Mouse (Mus musculus) CD4-positive, CD25-positive, alpha-beta regulatory T cell, adult 2 months (primary cell): Measurements from ENCODE around the gene Ang.

Source experiments
- DNase-seq: peaks from one replicate; pipeline ENCODE4 v3.0.0-alpha.2; 2012; ENCODE audit warnings: low read depth, low spot score

The Ang gene

DNA sequence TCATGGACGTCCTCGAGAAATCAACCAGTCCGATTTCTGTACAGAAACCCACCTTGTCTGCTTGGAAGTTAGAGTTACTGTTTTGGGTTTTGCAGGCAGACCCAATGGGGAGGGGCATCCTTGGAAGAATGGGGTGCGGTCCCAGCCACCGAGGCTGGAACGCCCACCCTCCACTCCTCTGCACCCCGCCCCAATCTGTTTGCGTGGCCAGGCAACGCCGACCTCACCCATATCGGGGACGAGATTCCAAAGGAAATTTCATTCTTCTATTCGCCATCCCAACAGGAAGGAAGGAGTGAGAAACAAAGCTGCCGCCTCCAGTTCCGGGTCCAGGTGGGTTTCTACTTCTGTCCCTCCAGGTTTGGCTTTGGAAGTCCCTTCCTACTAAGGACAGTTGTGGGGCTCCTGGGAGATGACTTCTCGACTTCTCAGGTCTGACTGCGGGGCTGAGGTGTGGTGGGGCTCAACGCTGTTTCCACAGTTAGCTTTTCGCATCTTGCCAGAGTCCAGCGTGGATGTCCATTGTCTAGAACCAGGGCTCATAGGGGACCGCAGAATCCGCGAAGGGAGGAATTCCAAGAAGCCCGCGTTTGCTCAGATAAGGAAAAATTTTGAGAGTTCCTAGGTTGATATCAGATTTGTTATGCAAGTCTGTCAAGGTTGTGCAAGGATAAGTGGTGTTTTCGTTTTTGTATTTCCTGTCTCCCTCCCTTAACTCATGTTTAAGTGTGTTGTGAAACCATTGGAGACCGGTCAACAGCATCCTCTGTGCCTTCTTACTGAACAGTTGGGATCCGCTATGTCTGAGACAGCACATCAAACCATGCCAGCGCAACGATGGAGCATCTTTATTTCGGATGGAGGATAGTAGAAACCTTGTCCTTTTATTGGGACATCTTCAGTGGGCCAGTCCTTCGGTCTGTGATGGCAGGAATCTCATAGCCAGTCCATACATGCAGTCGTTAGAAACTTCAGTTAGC lies at the start of gene Ang, which contains the start of gene Rnase4:
Ang (plus strand) TSS at position 230 of the 980 bp plus-strand sequence.
Rnase4 (plus strand) TSS at position 157 of the 980 bp plus-strand sequence.
- peak; percentile 67 for DNase-seq

DNA sequence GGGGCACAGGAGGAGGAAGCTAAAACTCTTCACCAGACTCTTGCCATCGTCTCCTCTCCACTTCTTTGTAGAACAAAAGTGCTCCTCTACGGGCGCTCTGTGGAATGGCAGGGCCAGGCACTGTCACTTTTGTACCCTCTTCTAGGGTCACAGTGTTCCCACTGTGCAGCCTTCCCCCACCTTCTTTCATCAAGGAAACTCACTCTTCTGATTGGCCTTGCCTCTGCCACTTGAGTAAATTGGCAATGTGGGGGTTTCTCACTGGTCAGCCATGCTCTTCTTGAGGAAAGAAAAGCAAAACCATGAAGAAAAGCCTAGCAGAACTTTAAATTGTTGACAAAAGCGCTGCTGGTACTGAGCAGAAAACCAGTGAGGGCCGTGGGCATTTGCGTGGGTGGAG lies 49.2 kb upstream of the Ang start, which contains the start of gene Rnase9:
Rnase9 (minus strand) TSS at position 101 of the 400 bp plus-strand sequence.
- DNase-seq = no peak

DNA sequence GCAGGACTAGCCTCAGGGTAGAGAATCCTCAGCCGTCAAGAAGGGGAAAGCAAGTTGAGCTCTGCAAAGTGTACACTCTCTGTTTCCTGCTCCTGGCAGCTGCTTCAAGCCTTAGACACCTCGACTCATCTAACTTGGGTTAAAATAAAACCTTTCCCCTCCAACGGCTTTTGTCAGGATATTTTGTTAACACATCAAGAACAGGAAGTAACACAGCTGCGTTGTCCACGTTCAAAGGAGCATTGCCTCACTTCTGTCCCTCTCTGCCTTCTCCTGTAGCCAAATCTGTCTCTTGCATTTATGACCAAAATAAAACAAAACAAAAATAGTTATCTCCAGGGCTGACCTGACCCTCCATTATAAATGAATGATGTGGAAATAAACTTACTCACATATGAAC lies 43.1 kb upstream of the Ang start:
- DNase-seq = no peak

DNA sequence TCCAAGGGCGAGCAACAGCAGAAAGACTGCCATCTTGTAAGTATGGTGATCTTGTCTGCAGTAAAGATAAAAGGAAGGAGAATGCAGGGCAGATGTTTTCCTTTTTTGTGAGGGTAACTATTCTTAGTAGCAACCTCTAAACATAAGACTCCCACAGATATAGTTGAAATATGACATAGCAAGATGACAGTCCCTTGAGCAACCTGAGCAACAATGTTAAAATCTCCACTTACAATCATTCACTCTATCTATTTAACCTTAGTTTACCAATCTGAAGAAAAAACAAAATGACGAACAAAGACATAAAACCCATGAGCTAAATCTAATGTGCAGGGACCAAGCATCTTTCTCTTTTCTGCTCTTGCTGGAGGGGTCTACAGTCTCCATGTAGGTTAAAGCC lies 40.9 kb upstream of the Ang start, which contains the start of gene Rnase11:
Rnase11 (minus strand) TSS at position 101 of the 400 bp plus-strand sequence.
- DNase-seq = no peak

DNA sequence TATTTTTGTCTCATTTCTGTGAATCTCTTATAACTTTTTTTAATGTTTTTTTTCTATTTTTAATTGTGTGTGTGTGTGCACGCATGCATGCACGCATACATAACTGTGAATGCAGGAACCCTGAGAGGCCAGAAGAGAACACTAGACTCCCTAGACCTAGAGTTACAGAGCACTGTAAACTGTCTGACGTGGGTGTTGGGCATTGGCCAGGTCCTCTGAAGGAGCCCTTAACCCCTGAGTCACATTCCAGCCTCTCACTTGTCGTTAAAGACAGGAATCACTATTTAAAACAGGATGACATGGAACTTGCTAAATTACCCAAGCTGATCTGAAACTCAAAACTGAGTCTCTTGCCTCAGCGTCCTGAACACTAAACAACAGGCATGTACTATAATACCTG lies 39.0 kb upstream of the Ang start:
- DNase-seq = no peak

DNA sequence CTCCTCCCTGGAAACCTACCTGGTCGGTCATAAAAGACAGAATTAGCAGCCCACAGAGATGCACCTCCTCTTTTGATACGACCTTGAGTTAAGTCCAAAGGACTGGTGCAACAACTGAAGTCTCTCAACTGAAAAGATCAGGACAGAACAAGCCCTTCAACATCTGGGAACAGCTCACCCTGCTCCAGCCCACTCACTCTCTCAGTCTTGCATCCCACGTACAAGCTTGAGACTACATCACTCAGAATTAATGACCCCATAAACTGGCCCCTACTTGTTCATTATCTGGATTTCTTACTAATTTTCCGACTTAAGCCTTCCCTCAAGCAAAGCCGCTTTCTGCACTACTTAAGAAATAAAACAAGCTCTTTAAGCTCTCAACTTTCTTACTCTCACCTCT lies 37.8 kb upstream of the Ang start:
- DNase-seq = no peak

DNA sequence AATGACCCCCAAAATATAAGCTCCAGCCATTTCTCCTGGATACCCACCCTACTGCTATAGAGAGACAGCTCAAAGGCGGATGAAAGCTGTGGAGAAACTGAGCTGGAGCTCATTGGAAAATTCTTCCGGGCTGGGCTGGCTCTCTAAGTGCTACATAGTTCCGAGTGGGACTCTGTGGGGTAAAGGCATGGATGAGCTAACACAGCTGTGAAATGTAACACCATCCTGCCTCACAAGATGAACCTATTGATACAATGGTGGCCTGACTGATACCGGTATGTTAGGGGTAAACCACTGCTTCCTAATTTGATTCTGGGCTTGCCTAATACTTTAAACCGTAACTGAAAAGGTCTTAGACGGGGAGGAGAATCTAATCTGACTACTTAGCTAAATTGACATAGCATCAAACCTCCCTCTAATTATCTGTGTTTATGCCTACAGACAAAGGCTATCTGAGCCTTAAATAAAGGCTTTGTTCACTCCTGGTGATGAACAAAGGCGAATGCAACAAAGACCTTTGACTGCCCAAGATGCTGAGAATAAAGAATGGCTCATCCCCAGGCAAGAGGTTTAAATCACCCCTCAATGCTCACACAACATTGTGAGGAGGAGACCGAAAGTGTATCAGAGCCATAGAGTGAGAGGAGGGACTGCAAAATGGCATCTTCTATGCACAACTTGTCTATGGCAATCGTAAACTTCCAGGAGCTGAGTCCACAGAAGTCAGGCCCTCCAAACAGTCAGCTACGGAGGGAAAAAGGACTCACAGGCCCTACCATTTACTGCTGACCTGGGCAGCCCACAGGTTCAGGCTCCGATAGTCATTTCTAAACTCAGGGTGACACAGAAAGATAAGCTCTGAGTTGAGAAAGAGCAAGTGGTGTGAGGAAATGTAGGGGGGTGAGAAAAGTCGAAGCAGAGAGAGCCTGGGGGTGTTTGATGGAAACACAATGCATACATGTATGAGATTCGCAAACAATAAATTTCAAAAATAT lies 36.4 kb upstream of the Ang start:
- no peak for DNase-seq

DNA sequence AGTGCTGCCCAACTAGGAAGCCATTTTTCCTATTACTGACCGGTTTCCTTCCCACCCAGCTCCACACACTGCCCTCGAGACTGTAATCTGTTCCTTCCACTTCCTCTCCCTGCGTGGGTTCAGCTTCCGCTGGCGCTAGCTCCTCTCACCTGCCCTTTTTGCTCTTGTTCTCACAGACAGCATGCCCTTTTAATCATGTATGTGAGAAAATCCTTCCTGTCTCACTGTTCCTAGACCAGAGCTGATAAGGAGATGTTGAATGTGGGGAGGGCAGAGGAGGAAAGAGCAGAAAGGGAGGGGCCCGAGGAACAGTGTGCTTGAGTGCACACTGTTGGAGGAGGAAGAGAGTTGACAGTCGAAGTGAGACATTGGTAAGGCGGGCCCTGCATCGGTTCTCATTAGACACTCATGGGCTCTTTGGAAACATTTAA lies 33.5 kb upstream of the Ang start, which contains the start of gene Rnase12:
Rnase12 (minus strand) TSS at position 261 of the 431 bp plus-strand sequence.
- DNase-seq = peak; percentile 42

DNA sequence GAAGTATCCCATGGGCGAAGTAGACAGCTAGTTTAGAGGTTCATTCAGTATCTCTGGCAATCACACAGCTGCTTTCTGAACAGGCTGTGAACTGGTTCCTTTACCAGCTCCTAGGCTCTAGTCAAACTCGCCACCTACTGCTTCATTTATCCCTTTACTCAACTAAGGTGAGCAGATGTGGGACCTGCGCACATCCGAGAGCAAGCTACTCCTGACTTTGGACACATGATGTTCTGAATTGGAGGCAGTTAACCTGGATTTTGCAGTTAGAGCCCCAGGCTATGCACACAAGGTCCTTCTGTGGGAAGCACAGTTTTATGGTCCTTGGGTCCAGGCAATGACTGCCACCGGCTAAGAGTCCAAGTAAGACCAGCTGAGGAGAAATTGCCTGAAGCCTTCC lies 30.2 kb upstream of the Ang start:
- no peak for DNase-seq

DNA sequence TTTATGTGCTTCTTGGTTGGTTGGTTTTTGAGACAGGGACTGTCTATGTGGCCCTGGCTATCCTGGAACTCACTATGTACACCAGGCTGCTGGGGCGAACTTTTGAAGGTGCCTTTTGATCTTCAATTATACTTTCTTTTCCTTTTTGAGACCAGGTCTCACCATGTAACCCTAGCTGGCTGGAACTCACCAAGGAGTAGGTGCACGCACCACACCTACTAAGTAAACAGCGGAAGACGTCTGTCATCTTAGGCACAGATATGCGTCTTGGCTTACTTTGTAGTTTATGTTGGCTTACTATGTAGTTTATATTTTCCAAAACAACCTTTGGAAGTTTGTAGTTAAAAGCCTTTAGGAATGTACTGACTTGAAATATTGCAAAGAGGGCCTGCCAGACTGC lies 22.0 kb upstream of the Ang start:
- no peak for DNase-seq

DNA sequence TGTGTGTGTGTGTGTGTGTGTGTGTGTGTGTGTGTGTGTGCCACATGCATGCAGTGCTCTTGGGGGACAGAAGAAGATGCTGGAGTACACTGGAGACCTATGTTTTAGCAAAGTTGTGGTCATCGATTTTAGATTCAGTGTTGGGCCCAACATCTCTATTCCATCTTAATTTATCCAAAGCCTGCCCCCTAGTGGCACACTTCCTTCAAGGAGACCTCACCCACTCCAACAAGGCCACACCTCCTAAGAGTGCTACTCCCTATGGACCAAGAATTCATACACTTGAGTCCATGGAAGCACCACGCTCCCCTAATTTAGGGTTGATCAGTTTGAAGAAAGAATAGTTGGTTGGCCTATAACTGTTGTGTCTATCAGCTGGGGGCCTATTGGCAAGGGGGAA lies 21.3 kb upstream of the Ang start:
- DNase-seq = peak; percentile 82

DNA sequence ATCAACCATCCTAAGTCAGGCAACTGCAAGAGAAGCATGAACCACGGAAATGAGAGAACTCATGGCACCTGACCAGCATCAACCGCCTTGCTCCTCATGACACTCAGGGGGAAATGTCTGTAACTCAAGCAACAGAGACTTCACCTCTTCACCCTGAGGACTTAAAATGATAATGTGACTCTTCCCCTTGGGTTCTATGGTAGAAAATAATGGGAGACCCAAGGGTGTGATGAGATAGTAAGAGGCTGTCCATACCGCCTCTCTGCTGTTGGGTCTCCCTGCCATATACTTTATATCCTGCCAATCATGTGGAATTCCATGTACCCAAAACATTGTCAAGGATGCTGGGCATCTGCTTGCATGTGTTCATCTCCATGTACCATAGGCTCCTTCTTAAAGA lies 16.6 kb upstream of the Ang start, which contains the start of gene Olfr750:
Olfr750 (minus strand) TSS at position 101 of the 400 bp plus-strand sequence.
- DNase-seq = no peak

DNA sequence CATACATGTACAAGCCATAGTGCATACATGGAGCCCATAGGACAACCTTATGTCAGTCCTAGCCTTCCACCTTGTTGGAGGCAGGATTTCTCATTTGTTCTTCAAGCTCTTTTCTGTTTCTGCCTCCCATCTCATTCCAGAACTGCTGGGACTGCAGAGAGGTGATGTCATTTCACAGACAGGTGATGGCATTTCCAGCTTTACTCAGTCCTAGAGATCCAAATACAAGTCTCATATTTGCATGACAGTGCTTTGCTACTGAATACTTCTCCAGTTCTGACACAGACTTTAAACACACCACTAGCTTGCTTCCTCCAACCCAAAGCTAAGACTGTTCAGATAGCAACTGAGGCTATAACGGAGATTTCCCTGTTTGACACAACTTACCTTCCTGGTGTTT lies 11.8 kb upstream of the Ang start:
- DNase-seq = no peak

DNA sequence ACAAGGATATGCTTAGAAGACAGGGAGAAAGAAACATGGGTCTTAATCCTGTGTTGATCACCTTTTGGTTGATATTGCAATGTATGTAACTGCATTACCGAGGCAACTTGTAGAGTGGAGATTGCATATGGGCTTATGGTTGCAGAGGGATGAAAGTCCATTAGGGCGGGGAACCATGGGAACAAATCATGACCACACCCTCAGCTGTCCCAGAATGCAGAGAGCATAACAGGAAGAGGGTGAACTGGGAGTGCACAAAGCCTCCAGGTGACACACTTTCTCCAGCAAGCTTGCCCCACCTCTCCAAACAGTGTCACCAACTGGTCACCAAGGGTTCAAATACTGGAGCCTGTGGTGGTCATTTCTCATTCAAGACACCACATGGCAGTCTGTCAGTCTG lies 9.9 kb upstream of the Ang start:
- DNase-seq = no peak

DNA sequence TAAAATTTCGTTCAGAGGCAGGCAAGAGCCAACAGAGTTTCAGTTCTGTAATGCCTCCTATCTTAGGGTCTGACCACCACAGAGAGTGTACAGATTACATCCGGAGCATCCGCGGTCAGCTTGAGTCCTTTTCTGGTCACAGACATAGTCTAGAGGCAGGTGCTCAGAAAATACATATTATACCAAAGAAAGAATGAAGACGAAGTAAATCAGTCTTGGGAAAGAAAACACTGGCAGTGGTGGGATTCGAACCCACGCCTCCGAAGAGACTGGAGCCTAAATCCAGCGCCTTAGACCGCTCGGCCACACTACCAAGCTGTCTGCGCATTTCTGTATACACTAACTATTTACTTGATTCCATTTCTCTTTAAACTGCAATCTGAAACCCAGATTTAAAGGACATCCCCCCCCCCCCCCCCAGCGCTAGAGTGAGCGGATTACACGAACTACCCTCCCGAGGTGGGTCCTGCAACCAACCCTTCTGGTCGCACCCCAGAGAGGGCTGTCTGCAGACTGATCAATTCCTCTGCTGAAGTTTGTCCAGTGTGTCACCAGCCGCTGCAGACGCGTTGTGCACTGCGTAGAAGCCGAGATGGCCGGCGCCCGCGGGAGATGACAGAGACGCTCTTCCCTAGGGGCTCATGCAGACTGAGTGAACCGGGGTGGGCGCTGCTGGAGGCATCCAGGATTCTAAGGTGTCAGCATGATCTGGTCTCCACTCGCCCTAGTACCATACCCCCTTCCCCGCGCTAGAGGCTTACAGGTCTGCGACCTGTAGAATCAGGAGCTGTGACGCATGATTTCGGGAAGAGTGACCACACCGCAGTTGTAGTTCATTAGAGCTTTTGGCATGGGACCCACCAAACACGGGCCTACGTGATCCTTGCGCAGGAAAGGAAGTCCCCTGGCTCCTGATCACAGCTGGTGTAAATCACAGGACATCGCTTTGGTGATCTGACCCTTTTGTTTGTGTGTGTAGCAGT lies 8.1 kb upstream of the Ang start:
- peak; percentile 78 for DNase-seq

DNA sequence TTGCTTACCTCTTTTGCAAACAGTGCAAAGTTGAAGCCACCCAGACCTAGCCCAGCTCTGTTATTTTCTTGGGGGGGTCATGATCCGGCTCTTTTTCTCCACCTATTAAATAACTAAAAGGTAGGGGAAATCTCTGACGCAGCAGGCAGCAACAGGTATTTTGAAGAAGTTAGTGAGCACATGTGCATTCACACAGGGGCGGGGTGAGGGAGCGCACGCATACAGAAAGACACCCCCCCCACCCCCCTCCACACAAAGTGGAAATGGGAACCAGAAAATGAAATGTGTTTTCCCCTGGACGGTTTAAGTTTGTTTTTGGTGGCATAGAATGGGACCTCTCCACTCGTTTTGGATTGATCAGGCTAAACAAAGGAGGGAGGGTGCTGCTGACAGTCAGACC lies 7.1 kb upstream of the Ang start:
- peak; percentile 32 for DNase-seq

DNA sequence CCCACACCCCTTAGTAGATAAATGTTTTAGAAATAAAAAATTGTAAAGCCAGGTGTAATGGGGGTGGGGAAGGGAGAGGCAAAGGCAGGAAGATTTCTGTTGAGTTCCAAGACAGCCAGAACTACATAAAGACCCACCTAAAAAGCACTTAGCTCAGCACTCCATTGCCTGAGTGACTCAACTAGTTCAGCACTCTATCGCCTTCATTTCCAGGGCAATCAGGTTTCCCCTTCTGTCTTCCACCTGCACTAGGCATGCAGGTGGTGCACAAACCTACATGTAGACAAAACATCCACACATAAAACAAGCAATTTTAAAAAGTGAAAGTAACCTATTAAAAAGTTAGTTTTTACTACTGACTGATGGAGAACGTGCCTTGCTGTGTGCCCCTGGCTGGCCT lies 5.9 kb upstream of the Ang start:
- no peak for DNase-seq

DNA sequence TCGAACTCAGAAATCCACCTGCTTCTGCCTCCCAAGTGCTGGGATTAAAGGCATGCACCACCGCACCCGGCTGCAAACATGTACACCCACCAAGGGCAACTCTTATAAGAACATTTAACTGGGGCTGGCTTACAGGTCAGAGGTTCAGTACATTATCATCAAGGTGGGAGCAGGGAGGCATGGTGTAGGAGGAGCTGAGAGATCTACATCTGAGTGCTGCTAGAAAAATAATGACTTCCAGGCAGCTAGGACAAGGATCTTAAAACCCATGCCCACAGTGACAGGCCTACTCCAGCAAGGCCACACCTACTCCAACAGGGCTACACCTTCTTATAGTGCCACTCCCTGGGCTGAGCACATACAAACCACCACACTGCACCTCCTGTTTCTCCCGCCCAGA lies 5.0 kb upstream of the Ang start:
- no peak for DNase-seq

DNA sequence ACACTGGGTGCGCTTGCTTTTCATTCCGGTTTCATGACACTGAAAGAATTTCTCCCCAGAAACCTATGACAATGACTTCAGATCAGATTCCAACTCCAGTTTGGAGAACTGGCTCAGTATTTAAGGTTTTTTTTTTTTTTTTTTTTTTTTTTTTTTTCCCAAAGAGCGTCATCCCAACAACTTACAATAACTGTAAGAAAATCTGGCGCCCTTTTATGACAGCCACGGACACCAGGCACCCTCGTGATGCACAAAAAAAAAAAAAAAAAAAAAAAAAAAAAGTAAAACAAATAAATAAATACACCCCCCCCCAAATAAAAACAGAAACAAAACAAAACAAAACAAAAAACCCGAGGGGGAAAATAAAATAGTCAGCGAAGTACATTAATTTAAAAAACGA lies 3.2 kb upstream of the Ang start:
- DNase-seq = no peak

DNA sequence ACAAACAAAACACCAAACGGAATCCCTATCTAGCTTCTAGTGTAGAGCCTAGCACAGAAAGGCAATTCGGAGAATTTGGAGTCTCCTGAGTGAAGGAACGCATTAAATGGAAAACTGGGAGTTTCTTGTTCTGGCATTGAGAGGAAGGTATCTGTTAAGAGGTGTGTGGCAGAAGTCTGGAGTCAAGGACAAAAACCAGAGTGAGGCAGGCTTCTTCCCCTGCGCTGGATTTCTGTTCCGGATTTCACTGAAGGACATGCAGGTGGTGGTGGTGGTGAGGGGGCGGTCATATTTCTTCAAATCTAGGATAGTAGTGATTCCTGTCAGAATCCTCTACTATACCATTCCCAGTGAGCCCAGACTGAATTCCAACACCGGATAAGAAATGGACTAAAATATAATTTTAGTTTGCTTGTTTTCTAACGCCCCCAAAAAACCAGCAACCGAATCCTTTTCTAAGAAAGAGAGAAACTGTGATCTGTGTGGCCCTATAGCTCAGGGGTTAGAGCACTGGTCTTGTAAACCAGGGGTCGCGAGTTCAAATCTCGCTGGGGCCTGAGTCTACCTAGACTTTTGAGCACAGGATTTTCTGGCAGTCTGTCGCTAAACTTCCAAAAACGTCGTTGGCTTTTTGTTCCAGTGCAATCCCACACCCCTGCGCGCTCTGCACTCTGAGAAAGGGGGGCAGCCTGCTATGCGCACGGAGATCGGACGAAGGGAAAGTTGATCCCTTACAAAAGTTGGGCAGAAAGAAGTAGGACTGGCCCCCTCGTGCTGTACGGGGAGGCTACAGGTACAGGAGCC lies 2.6 kb upstream of the Ang start:
- peak; percentile 85 for DNase-seq
